Mouse (Mus musculus): ENCODE data around the gene Gna12.

Gene Gna12

GRCm38 (mm10) chr5:140830314-140831063 lies at the start of gene Gna12:
Gene Gna12 (minus strand): TSS chr5:140830431.
- DNase-seq: peak; percentile 95

DNA sequence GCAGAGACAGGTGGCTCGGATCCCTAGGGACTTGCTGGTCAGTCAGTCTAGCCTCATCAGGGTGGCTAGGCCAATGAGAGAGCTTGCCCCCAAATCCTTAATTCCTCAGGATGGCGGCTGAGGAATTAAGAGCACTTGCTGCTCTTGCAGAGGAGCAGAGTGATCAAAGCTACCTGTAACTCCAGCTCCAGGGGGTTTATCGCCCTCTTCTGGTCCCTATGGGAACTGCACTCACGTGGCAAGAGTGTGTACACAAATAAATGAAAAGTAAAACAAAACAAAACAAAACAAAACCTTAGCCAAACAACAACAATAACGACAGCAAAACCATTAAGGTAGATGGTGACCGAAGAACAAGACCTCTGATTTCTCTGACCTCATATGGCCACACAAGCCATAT lies 48.4 kb upstream of the Gna12 start:
- no peak for DNase-seq

- DNase-seq: no peak
These were observed 43.6 kb upstream of the Gna12 start for GRCm38 (mm10) chr5:140873736-140874307.

DNA sequence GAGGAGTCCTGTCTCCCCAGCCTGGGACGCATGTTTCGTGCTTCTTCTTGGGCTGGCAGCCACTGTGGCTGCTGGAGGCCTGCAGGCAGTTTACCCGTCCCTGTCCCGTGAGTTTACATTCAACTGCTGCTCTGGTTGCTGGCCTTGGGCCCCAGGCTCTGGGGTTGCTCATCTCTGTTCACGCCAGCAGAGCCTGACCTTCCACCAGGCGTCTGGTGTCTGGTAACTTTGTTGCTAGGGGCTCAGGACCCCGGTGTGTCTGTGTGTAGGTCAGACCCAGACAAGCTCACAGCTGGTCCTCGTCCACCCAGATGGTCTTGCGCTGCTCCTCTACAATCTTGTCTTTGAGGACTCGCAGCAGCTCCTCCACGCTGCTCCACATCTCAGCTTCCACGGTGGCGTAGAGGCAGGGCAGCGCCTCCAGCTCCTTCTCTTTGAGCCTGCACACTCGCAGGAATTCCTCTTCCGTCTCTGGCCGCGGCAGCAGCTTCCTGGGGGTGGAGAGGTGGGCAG lies 42.9 kb upstream of the Gna12 start:
- DNase-seq: no peak

DNA sequence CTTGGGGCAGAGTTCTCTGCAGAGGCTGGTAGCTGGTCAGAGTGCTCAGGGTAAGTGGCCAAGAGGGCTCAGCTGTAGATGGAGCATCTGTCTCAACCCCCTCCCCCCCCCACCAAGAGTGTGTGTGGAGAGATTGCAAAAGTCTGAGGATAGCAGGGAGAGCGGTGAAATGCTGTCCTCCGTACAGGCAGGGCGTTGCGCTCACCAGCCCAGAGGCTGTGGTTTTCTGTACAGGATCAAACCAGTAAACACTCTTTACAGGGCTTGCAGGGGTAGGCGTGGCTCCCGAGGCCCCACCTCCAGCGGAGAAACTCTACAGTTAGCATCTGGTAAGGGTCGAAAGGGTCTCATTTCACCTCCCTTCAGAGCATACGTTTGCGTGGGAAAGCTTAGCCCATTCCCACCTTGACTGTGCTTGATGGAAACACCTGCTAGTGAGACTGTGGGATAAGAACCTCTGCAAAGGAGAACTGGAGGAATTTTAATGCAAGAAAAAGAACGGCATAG lies 42.4 kb upstream of the Gna12 start:
- DNase-seq: no peak

DNA sequence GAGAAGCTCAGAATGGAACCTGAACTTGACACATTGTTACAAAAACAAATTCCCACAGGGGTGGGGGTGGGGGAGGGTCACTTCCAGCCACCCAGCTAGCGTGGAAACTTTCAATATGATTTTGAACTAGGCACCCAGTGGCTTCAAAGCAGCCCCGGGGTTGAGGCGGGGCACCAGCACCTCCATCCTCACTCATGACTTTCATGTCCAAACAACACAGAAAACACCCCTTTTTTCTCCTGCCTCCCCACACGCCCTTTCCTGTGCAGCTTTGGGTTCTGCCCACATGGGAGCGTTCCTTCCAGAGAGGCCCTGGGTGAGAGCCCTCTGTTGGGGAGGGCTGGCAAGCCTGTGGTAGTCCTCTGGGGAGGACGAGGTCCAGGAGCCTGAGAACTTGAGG lies 41.0 kb upstream of the Gna12 start:
- DNase-seq: peak; percentile 1

DNA sequence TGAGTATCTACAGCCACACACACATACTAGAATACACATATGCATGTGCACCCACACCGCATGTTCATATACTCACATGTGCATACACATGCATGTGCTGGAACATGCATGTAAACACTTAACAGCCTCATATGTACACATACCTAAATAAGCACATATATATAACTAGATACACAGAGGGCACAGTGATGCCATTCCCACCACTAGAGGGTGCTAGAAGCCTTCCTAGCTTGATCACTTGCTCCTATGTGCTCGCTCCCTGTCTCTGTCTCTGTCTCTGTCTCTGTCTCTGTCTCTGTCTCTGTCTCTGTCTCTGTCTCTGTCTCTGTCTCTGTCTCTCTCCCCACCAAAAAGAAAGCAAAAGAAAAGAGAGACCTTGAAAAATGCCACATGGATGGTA lies 38.8 kb upstream of the Gna12 start:
- peak; percentile 67 for DNase-seq

DNA sequence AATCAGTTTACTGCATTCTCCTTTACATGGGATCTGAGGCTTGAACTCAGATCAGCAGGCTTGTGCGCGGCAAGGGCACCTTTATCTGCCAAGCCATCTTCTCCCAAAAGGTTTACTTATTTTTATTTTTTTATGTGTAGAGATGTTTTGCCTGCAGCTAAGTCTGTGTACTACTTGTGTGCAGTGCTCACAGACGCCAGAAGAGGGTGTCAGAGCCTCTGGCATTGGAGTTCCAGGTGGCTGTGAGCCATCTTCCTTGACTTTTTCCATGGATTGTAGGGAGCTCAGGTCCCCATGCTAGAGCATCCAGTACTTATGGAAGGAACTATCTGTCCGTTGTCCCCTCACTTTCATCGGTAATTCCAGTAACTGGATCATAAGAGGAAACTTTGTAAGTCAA lies 29.5 kb upstream of the Gna12 start:
- DNase-seq: no peak

- no peak for DNase-seq
These were observed 28.1 kb upstream of the Gna12 start for GRCm38 (mm10) chr5:140858335-140858734.

DNA sequence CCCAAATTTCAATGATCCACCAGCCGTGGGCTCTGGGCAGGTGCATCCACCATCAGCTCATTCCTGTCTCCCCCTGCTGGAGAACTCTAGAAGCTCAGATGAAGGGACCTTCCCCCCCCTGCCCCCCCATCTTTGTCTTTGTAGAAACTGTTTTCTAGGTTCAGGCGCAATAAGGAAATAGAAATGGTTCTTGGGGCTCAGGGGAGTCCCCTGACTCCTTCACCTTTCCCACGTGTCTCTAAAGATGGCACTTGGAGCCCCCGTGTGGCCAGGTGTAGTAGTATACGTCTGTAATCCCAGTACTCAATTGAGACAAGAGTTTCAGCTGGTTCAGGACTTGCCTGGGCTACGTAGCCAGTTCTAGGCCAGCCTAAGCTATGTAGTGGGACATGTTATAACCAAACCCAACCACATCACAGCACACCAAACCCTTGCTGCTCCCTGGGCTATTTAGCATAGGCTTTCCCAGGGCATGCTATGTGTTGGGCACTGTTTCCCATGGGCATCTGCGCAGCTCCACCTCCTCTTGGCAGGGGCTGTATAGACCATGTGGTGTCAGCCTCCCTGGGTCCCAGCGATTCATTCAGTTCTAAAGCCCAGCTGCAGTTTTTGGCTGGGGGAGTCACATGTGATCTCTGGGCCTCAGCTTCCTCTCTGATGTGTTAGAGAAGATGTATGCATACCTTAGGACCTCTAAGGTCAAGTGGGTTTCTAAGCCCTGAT lies 27.4 kb upstream of the Gna12 start:
- DNase-seq: no peak

DNA sequence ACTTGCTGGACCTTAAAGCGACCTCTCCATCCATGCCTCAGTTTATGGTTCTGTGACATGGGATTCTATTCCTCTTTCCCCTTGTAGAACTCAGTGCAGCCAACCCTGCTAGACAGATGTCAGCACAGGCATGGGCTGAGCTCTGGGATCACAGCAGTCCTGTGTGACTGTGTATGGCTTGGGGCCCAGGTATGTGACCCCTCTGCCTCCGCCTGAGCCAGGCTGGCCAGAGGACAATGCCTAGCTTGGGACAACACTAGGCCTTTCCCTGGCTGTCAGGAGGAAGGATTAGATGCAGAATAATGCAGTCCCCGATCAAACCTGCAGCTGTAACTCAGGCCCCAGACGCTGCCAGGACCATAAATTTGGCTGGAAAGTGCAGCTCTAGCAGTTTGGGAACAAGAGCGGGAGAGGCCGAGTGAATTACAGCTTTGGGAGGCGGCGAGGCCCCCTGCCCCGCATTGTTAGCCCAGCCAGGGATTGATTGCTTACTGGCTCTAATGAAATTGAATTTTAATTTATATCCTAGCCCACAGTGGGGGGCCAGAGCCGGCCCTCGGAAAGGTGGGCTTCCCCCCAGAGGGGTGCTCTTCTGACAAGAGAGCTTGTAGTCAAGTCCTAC lies 25.8 kb upstream of the Gna12 start:
- no peak for DNase-seq

GRCm38 (mm10) chr5:140854700-140855099 lies 24.5 kb upstream of the Gna12 start:
- no peak for DNase-seq

DNA sequence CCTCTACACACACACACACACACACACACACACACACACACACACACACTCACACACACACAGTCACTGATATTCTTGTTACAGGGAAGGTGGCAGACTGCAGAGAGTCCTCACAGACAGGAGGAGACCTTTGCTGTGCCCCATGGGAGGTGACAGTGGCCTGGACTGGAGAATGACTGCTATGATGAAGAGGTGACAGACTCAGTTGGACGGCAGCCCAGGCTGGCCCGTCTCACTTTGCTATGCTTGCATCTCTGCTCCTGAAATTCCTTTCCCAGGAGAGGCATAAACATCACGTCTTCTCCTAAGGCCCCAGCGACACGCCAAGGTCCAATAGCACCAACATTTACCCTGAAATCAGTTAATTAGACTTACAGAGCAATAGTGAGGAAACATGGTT lies 23.5 kb upstream of the Gna12 start:
- no peak for DNase-seq

DNA sequence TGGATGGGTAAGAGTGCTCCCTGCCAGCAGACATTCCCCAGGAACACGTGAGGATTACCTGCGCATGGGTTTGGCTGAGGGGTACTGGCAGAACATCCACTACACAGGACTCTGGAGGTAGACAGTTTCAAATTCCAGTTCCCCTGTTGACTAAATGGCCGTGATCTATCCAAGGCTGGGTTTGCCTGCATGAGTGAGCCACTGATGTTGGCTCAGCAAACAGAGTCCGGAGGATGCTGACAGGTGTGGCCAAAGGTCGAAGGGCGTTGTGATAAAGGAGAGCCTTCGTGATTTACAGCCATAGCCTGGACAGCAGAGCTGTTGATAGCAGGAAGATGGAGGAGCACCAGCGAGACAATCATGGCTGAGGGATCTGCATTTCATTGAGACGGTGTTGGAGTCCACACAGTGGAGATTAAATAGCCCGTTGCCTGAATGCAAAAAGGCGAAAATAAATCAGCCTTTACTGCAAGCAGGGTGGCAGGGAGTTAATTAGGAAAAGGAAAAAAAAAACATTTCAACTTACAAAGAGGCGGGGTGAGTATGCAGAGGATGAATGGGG lies 22.3 kb upstream of the Gna12 start:
- DNase-seq: no peak

GRCm38 (mm10) chr5:140847300-140847729 lies 17.1 kb upstream of the Gna12 start:
- DNase-seq: peak; percentile 26

- no peak for DNase-seq
These were observed 11.7 kb upstream of the Gna12 start for GRCm38 (mm10) chr5:140841942-140842341.

DNA sequence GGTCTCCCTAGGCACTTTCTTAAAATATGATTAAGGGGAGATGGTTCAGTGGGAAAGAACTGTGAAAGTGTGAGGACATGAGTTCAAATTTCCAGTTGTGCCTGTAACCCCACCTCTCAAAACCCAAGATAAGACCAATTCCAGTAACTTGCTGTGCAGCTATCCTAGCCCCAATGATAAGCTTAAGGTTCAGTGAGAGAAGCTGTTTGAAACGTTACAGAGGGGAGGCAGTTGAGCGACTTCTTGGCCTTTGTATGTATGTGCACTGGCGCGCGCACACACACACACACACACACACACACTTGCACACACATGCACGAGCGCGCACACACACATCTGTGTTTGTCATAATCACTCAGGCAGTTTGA lies 817 bp upstream of the Gna12 start:
- no peak for DNase-seq

DNA sequence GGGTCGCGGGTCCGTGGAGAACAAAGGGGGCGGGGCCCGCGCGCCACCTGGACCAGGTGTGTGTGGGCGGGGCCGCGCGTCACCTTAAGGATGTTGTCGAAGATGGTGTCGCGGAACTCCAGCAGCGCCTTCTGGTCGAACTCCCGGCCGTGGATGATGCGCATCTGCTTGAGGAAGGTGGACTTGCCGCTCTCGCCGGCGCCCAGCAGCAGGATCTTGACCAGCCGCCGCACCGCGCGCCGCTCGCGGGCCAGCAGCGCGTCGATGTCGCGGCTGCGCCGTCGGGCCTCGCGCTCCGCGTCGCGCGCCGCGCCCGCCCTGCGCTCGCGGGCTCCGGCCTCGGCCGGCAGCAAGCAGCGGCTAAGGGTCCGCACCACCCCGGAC lies 328 bp downstream of the Gna12 start:
- DNase-seq: peak; percentile 52

DNA sequence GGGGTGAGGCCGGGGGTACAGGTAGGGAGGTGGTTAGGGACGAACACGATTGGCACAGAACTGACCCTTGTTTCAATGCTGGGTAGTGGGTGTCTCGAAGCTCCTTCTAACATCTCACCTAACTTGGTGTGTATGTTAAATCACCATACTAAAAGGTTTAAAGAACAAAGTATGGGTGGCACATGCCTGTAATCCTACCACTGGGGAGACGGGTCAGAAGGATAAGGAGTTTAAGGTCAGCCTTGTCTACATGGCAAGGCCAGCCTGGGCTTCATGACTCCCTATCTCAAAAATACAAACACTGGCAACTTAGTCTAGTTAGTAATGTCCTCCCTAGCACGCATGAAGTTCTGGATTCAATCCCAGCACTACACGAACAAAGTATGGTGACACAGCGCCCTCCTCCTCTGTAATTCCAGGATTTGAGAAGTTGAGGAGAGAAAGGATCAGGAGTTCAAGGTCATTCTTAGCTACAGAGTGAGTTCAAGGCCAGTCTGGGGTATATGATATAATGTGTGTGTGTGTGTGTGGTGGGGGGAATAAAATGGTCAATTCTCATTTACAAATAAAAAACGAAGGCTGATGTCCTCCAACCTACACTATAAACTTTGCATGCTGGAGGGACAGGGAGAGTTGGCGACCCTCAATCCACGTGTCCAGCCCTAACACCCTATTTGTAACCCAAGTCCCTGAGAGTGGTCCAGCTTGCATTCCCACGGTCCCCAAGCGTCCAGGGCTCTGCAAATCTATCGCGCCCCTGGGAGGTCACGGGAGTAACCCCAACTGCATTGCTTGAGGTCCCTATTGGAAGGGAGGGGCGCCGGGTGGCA lies 935 bp downstream of the Gna12 start:
- DNase-seq: no peak

DNA sequence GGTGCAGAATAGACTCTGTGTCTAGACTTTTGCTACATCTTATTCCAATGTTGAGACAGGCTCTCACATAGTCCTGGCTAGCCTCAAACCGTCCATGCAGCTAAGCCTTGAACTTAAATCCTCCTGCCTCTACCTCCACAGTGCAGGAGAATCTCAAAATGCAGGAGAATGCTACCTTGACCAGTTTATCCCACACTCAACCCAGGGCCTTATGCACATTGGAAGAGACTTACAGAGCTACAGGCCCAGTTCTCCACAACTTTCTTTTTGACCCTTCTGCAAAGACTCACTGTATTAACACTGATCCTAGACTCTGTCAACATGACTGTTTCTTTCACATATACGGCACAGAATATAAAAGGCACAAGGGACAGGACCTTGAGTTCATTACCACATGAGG lies 1.9 kb downstream of the Gna12 start:
- DNase-seq: no peak

DNA sequence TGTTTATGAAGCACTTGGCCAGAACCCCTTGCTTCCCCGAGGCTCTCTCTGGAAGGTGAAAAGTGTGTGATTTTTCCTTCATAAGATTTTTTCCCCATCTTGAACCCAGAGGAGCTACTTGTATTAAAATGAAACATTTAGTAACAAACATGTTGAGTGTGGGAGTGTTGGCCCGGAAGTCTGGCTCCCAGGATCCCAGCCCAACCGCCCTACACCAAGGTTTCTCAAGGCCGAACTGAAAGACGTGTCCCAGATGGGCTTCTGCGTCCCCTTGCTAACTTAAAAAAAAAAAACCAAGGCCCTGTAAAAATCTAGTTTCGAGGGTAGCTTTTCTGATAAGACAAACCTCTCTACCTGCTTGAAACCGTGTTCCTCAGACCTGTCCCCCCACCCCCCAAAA lies 2.3 kb downstream of the Gna12 start:
- no peak for DNase-seq

DNA sequence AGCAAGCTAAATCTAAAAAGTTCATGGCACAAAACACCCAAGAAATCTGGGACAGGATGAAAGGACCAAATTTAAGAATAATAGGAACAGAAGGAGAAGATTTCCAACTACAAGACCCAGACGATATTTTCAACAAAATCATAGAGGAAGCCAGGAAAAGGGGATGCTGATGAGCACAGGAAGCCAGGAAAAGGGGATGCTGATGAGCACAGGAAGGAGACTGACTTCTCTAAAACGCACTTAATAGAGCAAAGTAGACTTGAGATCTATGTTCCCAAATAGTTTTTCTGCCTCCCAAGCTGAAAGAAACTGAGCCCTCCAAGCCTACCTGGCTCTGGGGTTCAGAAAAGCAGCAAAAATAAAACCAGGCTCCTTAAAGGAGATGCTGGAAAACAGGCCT lies 2.8 kb downstream of the Gna12 start:
- DNase-seq: no peak

All from right cerebral cortex, postnatal 14 days (tissue).